13 mouse cellular contexts compared by ENCODE assay signal in the genomic region with DNA sequence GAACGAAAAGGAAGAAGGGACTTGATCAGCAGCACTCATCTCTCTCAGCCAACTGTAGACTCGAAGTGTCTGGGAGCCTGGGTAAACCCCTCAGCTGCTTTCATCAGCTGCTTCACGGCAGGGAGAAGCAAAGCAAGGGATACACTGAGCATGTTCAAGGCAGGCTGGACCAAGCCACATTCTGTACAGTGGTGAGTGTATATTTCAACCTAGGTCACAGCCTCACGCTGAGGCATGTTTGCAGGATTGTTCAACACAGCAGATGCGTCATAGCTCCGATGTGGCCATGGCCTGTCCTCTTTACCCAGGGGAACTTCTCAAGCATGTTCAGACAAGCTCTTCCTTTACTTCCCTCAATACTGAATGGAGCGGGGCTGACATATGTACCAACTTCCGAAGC.
"Had no signal": no experiment of that assay in that cellular context is flagged by ENCODE, and none has a peak within 500 bp of the region (broad histone marks: within the 10 kb centered on the region; RNA-seq: fewer than 3 reads in every experiment).

No protein-coding gene starts in this region.

- H3K4me2 ChIP-seq: liver, embryonic 13.5 days; lung, embryonic 15.5 days; midbrain, embryonic 11.5 days; midbrain, embryonic 15.5 days; neural tube, embryonic 13.5 days had no signal

- DNase-seq: kidney, adult 8-10 months; kidney, postnatal 25 days; liver; liver, embryonic 13.5 days; liver, postnatal 0 days; right cerebral cortex, postnatal 25 days; thymus, postnatal 4 days had no signal

- H3K9ac ChIP-seq: liver, embryonic 13.5 days; liver, postnatal 0 days; lung, embryonic 15.5 days; midbrain, embryonic 15.5 days; neural tube, embryonic 13.5 days had no signal

- H3K4me3 ChIP-seq: left cerebral cortex, adult 2 months; liver, embryonic 13.5 days; lung, embryonic 15.5 days; midbrain, embryonic 15.5 days; neural tube, embryonic 13.5 days had no signal

- H3K27ac ChIP-seq: left cerebral cortex, adult 2 months; liver, embryonic 13.5 days; lung, embryonic 15.5 days; midbrain, embryonic 15.5 days; neural tube, embryonic 13.5 days had no signal

- ATAC-seq: intestine, embryonic 16.5 days; liver, postnatal 0 days; midbrain, embryonic 15.5 days had no signal

- H3K36me3 ChIP-seq: liver, embryonic 13.5 days; lung, embryonic 15.5 days; midbrain, embryonic 15.5 days; neural tube, embryonic 13.5 days had no signal

- H3K4me1 ChIP-seq: liver, embryonic 13.5 days; midbrain, embryonic 15.5 days had no signal

- H3K9me3 ChIP-seq: liver, embryonic 13.5 days; lung, embryonic 15.5 days; midbrain, embryonic 15.5 days; neural tube, embryonic 13.5 days had no signal

- H3K27me3 ChIP-seq: liver, embryonic 13.5 days; lung, embryonic 15.5 days; midbrain, embryonic 15.5 days; neural tube, embryonic 13.5 days had no signal
